Mouse (Mus musculus) kidney, adult 2 months (tissue): Measurements from ENCODE around the gene Scand1.

ENCODE experiments used
- CTCF ChIP-seq: fragments of 200-500 bp; conservative IDR thresholded peaks from 2 replicates; pipeline ENCODE4 v1.5.1; 2011; ENCODE audit warnings: low read depth, mild to moderate bottlenecking, control low read depth, low read length, moderate library complexity, mixed read lengths; ENCODE audit not compliant: insufficient read depth, insufficient read length
- POLR2A ChIP-seq: fragments of 200-500 bp; IDR thresholded peaks from one replicate; pipeline ENCODE4 v1.6.1; 2011; ENCODE audit warnings: low read depth, low read length, control low read depth

DNA sequence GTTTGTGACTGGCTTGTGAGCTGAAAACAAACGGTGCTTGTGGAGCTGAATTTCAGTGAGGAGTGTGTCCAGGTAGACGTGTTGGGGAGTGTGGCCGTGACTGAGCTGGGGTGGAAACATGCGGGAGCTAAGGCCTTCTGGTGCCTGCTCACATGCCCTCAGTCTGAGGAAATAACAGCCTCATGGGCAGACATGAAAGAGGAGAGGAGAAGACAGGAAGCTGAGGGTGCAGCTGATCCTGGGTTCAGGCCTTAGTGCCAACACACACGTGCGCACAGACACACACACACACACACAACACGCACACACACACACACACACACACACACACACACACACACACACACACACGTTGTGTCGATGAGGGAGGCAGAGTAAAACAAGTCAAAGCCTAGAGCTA is 44.9 kb downstream of the Scand1 start:
- TF ChIP-seq CTCF = no peak
- TF ChIP-seq POLR2A = no peak
